Mouse (Mus musculus): Measurements from ENCODE around the gene Abcc4. TPM values are rescaled to one million over a fixed set of nuclear protein-coding genes. Genes with fewer than 3 reads are reported as not detected.
"Not testable (repeated sequence)": the region's sequence is repeated elsewhere in the genome, so short reads cannot be mapped to it uniquely, and the experiment has no call there.

The Abcc4 gene
- total RNA-seq, 2 experiments from 2014 or later, result 13.8 to 16.9 TPM

DNA sequence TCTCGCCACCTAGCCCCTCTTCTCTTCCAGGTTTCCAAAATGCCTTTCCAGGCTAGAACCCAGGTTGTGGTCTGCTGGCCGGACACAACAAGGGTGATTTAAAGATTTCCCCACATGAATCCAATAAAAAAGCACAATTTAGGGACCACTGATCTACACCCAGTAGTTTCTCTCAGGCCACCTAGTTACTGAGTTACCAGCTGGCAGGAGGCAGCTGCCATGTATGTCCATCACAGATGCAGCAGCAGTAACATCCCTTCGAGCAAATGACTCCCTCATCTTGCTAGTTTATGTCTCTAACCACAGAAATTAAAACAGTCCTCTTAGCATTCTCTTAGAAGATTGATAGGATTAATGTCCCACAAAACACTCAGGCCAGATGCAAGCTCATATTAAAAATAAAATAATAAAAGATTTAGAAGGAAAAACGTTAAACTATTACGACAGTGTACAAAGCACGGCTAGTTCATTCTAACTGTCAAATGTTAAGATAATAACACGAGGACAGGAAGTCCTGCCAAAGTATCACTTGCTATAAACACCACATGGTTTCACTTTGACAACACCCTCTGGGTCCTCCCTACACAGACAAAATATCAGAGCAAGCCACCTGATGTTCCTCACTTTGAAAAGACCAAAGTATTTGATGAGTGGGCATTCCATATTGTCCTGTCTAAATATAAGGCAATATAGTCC is 56.7 kb downstream of the Abcc4 start:
- no peak for DNase-seq (ENCODE audit: low spot score in 2 of 2)

DNA sequence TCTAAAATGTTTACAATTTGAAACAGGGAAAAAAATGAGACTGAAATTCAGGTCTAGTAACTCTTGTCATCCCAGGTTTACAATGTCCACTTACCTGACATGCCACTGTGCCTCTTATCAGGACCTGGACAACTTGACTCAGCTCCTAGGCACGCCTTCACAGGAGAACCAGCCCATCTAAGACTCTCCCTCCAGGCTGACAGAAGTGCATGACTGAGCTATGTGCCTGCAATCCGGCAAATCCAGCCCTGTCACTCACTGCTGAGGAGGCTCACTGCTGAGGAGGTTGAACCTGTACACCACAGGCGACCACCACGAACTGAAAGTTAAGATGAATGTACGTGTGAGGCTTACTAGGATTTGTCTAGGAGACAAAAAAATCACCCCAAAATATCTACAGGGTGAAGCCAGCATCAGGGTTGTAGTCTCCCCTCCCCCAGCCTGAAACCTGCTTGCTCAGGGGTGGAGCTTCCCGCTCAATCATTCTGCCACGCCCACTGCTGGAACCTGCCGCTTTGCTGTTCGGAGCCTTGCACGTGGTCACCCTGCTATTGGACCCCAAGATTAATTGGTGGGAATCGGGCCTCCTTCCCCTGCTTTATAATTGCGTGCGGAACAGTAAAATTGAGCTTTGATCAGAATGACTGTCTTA is 63.0 kb downstream of the Abcc4 start:
- DNase-seq (ENCODE audit: low spot score in 2 of 2), result not testable (repeated sequence)

DNA sequence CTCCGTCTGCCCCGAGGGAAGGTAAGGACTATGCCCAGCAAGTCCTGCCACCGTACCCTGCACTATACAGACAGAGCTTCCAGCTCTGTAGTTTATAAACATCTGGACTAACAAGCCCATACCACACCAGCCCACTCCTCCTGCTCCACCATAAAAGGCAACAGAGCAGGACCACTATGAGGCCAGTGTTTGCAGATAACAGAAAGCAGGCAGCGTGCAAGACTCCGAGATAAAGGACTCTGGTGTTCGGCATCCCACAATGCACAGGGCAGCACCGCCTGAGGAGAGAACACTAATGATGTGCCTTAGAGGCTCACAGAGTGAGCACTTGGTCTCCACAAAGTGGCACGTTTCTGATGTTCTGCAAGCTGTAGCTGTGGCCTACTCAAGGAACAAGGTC is 63.9 kb downstream of the Abcc4 start:
- no peak for DNase-seq (ENCODE audit: low spot score in 2 of 2)

DNA sequence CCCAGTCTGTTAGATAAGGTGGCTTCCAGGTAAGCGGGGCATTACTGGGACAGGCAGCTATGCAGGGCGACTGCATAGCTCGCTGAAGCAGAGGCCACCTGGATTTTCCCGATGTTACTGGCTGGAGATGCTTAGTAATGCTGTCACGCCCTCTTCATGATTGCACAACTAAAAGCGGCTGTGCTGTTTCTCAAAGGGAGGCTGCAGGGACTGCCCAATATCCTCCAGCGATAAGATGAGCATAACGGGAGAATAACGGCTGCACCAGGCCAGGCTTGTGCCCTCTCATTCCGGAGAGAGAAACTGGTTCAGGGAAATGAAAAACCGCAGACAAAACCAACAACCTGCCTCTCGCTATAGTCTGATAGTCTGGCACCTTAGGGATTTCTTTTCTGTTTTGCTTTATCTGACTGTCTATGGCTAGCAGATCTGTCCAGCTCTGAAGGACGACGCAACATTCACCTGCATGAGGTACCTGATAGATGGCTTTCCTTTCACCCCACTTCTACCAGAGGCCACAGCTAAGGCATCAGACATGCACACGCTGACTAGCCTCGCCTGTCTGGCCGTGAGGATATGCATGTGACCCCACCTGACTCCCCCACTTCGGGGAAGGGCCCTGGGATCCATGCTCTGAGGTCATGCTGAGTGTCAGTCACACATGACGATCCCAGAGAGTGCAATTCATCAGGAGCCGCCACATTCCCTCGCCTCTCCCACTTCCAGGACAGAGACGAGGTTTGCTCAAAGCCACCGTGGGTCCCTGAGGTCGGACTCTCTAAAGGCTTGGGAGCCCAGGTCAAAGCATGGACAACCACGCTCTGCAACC is 67.4 kb downstream of the Abcc4 start:
- DNase-seq (ENCODE audit: low spot score in 2 of 2), result no peak

DNA sequence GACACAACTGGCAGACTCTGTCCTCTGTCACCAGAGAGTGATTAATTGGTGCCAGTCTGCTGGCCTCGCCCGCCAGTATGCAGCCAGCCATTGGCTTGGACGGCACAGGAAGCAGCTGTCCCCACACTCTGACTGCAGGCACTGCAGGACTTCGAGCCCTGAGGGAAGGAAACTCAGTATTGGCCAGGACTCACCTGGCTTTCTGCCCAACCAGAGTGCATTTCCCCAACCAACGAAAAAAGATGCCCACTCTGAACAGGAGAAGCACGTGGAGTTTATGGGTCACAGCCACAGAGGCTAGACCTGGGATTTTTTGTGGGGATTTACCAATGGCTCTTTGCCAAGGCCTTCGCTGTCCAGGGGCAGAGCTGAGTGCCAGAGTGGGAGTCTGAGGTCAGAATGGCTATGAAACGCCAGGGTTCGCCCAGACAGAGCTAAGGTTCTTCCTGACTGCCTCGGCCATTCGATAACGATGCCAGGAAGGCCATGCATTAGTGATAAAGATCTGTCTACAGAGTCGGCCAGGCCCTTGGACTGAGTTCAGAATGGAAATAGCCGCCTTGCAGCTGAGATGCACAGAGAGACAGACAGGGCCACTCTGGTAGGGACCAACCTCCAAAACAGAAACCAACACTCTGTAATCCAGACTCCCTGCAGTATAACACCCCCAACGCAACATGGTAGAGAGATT is 70.4 kb downstream of the Abcc4 start:
- peak; percentile 57 to 60 for DNase-seq (ENCODE audit: low spot score in 2 of 2)

DNA sequence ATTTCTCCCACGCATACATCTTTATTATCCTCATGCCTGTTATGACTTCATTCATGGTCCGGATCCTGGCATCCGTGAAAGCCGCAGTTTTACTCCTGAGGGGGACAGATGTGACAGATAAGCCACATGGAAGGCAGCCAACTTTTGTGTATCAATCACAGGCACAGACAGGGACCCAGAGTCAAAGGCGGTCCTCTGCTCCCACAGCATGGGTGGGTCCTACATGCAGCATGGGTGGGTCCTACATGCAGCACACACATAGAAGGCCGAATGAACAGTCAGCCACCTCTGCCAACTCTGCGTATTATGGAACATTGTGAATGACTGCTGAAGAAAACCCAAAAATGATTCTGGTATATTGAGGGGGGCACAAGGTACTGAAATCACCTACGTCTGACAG is 76.4 kb downstream of the Abcc4 start:
- no peak for DNase-seq (ENCODE audit: low spot score in 2 of 2)

DNA sequence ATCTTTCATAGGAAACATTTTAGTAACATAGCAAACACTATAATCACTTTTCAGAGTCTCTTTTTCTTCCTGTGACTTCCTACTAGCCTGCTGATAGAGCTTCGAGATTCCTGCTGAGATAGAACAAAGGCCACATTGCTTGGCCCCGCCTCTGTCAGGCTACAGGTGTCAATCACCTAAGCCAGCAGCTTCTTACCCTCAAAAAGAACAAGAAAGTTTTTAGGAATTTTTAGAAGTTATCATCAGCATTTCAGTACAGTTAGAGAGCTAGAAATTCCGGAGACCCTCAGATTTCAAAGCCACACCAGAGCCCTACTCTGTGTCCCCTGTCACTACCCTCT is 84.6 kb downstream of the Abcc4 start:
- DNase-seq (ENCODE audit: low spot score in 2 of 2), result no peak

DNA sequence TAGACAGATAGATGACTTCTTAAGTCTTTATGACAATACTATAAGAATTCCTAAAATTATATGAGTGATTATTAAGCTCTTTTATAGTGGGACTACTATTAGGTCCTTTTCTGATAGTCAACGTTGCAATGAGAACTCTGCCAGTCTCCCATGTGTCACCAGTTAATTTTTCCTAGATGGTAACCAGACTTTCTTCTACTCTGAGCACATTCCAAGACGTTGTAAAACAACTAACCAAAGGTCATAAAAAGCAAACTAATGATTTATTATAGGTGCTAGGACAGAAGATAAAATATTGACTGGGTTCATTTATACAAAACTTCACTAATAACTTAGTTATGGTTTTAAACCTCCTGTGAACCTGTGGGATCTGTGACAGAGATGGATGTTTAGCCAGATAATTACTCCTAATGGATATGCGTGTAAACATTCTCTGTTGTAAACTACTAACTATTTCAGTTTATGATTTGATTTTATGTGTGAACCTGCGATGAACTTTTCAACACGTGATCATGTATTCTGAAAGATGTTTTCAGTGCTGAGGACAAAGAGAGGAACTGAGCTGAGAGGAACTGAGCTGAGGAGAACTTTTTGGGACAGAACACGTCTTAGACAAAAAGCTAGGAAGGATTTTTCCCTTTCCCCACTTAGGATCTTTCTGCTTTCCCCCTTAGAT is 85.1 kb downstream of the Abcc4 start:
- DNase-seq (ENCODE audit: low spot score in 2 of 2), result no peak

DNA sequence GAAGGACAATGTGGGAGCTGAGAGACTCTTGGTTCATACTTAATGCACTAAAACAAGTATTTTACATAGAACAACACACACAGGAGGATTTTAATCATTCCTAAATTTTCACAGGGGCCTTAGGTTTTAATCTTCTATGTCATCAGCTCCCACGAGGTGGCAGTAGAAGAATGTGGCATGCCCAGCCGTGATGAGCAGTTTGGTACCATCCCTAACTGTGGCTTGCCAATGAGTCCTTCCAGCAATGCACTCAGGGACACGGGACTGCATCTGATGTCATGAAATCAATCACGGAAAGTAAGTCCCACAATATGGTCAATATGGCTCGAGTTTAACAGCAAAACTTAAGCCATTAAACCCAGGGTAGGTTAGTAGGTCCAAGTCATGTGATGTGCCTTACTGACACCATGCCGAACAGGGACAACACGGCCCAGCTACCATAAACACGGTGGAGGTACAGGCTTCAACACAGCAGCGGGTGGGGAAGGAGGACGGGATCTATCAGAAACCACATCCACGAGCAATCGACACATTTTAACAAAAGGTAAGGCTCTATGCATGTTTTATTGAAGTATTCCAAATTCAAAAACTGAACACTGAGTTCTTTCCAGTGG is 89.2 kb downstream of the Abcc4 start:
- peak; percentile 48 to 50 for DNase-seq (ENCODE audit: low spot score in 2 of 2)

DNA sequence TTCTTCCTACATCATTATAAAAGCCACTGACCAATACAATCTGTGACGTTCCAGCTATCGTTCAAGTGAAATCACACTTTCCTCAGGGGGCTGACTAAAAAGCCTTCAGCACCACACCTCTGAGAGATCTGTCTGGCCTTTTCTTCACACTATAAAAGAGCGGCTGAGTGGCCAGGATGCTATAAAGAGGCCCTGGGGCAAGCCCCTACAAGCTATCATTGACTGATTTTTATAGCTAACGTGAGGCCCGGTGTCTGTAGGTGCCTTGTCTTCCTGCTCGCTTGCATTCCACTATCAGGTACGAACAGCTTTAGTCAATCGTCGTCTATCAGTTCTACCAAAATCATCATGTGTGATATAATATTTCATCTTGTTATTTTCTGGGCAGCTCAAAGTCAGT is 92.3 kb downstream of the Abcc4 start:
- DNase-seq (ENCODE audit: low spot score in 2 of 2), result no peak

DNA sequence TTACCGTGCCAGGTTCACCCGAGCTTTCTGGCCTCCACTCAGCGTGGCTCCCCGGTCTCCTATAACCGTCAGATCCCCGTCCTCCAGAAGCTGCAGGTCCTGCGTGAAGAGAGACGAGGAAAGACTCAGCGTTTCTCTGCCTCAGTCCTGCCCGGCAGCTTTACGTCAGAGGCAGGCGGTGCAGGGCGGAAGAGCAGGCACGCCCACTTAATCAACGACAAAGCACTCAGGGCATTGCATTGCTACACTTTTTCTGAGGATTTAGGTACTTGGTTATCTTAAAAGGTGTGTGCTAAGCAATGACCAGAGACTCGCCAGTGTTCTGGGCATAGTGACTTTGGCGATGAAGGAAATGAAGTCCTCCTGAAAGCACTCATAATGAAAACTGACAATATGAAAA is 94.3 kb downstream of the Abcc4 start:
- DNase-seq (ENCODE audit: low spot score in 2 of 2), result no peak

DNA sequence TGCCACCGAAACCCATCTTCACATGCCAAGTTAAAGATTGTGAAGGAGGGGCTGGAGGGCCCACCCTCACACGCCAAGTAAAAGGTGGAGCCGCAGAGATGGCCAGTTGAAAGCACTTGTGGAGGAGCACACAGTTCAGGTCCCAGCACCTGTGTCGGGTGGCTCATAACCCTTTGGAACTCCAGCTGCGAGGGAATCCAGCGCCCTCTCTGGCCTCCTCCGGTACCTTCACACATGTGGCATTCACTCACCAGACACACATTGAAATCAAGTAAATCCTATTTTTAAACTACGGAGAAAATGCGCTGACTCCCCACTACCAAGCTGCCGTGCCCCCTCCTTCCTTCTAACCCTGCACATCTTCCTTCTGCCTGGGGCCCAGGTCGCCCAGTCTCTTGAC is 95.2 kb downstream of the Abcc4 start:
- no peak for DNase-seq (ENCODE audit: low spot score in 2 of 2)

DNA sequence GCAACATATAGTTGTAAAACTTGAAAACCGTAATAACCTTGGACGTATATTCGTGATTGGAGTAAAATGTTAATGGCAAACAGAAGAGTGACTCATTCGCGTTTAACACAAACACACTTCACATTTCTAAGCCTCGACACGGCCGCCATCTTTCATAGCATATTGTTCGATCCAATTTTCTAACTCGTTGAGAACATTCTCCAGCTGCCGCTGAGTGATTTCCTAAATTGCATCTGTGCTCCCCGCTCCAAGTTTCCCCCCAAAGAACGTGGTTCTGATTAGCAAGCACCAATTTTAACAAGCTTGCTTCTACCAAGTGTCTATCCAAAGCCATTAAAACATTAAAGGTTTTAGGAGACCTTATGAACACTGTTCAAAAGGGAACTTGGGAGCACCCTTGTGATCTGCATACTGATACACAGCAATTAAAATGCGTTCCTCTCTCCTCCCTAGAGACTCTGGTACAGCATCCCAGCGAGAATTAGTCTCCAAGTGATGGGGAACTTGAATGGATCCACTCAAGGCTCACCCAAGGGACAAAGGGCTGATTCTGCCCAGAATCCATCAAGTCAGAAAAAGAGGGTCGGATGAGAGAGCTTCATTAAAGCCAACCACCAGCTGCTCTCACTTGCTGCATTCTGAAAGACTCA is 97.1 kb downstream of the Abcc4 start:
- no peak for DNase-seq (ENCODE audit: low spot score in 2 of 2)

DNA sequence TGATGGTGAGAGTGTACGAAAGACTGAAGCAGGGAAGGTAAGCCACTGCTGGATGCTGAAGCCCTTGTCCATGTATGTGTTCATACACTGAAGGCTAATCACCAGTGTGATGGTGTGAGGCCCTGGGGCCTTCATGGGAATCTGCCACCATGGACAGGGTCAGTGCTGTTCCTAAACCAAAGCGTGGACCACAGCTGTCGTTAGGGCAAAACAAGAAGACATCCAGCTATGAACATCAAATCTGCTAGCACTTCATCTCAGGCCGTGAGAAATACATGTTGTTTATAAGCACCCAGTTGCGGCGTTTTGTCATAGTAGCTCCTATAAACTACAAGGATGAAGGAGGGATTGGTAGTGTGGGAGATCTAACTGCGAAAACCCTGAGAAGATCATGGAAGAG is 97.7 kb downstream of the Abcc4 start:
- no peak for DNase-seq (ENCODE audit: low spot score in 2 of 2)

DNA sequence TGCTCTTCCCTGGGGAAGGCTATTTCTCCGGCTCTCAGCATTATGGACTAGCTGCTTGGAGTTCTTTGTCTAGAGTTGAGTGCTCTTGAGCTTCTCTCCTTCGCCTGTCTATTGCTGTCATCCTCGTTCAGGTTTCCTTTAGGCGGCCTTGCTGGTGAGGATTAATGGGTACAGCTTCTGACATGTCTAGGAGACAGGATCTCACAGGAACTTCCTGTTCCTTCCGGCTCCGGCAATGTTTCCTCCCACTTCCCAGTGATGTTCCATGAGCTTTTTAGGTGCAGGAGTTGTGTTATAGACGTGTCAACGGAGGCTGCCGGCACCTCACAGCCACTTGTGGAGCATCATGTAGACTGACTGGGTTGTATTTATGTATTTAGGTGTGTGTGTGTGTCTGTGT is 99.5 kb downstream of the Abcc4 start:
- no peak for DNase-seq (ENCODE audit: low spot score in 2 of 2)

DNA sequence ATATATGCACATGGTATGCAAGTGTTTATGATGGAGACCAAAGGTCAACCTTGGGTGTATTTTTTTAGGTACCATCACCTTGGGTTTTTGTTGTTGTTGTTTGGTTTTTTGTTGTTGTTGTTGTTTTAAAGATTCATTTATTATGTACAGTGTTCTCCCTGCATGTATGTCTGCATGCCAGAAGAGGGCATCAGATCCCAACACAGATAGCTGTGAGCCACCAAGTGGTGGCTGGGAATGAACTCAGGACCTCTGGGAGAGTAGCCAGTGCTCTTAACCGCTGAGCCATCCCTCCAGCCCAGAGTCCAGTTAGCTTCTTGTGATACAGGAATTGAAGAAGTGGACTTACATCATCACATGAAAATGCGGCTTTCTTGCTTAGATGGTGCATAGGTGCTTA is 101.1 kb downstream of the Abcc4 start:
- DNase-seq (ENCODE audit: low spot score in 2 of 2), result no peak

DNA sequence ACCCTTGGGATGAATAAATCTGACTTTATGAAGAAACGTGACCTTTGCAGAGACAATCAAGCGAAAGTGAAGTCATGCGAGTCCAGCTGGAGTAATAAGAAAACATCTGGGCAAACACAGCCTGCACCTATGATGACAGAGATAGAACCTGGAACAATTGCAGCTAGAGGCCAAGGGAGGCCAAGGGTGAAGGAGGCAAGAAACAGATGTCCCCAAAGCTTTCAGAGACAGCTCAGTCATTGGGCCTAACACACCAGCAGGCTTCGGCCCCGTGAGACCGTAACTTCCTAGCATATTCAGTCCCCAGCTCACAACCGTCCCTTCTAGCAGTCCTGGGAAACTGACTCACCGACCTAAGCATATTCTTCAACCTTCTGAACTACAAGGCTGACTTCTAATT is 104.0 kb downstream of the Abcc4 start:
- DNase-seq (ENCODE audit: low spot score in 2 of 2), result no peak

DNA sequence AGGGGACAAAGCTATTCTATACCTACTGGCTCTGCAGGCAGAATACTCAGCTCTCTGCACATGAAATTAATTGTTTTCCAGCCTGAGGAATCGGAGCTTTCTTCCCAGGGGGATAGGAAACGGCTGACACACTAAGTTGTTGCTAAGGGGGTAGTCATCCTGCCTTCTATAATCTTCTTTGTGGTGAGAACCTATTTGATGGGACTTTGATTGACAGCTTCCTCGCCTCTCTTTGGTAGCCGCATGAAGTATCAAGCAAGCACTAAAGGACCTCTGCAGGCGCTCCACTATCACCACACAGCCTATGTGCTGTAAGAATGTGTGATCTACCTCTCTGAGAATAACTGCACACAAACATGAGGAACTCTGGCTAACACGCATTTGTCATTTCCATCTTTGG is 105.3 kb downstream of the Abcc4 start:
- no peak for DNase-seq (ENCODE audit: low spot score in 2 of 2)

DNA sequence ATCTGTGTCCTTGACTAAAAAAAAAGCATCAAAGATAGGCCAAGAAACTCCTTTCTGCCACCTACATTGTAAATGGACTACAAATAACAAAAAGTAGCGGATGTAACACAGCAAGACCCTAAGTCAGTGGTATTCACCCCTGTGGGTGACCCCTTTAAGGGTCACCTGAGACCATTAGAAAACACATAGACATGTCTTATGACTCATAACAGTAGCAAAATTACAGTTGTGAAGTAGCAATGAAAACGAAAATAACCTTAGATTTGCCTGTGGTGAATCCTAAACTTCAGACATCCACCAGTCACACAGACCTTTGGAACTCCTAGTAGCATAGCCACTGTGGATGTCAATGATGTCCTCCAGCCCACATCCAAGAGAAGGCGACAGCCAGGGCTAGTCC is 107.3 kb downstream of the Abcc4 start:
- no peak for DNase-seq (ENCODE audit: low spot score in 2 of 2)

DNA sequence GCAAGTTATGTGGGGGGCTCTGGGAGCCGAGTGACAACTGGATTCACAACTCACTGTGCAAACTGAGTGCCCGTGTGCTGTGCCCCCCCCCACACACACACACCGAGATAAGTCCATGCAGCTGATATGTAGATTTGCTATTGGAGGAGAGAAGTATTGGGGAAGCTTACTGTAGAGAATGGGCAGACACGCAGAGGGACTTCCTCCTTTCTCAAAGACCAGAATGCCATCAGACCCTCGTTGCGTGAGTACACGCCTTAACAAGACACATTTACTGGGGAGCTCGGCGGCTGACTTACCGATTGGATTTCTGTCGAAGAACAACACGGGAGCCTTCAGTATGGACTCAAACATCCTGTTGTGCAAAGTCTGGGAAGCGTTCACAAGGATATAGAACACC is 111.6 kb downstream of the Abcc4 start:
- no peak for DNase-seq (ENCODE audit: low spot score in 2 of 2)
